Mouse (Mus musculus): ENCODE results near the gene Tcerg1l.

GRCm38 (mm10) chr7:138367570-138367969 lies 30.0 kb downstream of the Tcerg1l start:
- no peak for TF ChIP-seq POLR2A (IDR thresholded peaks at IDR 0.05; ENCODE audit: low read depth, low read length)
- no peak for TF ChIP-seq CTCF (IDR thresholded peaks at IDR 0.05; ENCODE audit: extremely low read depth, insufficient read depth, insufficient read length, insufficient replicate concordance)
